ENCODE assay signal across 35 mouse cellular contexts in genomic region chr9:51906938-51907337, GRCm38 (mm10).
"Had no signal": no experiment of that assay in that cellular context is flagged by ENCODE, and none has a peak within 500 bp of the region (broad histone marks: within the 10 kb centered on the region; RNA-seq: fewer than 3 reads in every experiment).

No protein-coding gene starts in this region.

- H3K27ac ChIP-seq: heart, adult 2 months; heart, embryonic 10.5 days; heart, embryonic 13.5 days; heart, embryonic 15.5 days; hindbrain, embryonic 10.5 days; hindbrain, embryonic 12.5 days; hindbrain, embryonic 13.5 days; hindbrain, embryonic 14.5 days; hindbrain, embryonic 15.5 days; hindbrain, postnatal 0 days; intestine, embryonic 15.5 days; kidney, embryonic 15.5 days; kidney, postnatal 0 days; layer of hippocampus, adult 2 months had no signal

- H3K4me3 ChIP-seq: heart, adult 2 months; heart, embryonic 10.5 days; heart, embryonic 12.5 days; heart, embryonic 13.5 days; heart, embryonic 15.5 days; hindbrain, embryonic 10.5 days; hindbrain, embryonic 12.5 days; hindbrain, embryonic 13.5 days; hindbrain, embryonic 15.5 days; intestine, embryonic 15.5 days; kidney, embryonic 15.5 days; layer of hippocampus, adult 2 months had no signal

- H3K4me1 ChIP-seq: hindbrain, embryonic 10.5 days; hindbrain, embryonic 12.5 days; hindbrain, embryonic 13.5 days; hindbrain, embryonic 15.5 days; intestine, embryonic 15.5 days had no signal

- H3K9me3 ChIP-seq: heart, embryonic 10.5 days; heart, embryonic 13.5 days; heart, embryonic 15.5 days; hindbrain, embryonic 10.5 days; hindbrain, embryonic 12.5 days; hindbrain, embryonic 13.5 days; hindbrain, embryonic 15.5 days; intestine, embryonic 15.5 days had no signal

- H3K9ac ChIP-seq: heart, embryonic 12.5 days; heart, embryonic 13.5 days; heart, embryonic 15.5 days; hindbrain, embryonic 12.5 days; hindbrain, embryonic 13.5 days; hindbrain, embryonic 14.5 days; hindbrain, embryonic 15.5 days; intestine, embryonic 15.5 days; kidney, embryonic 15.5 days had no signal

- H3K27me3 ChIP-seq: heart, embryonic 12.5 days; heart, embryonic 13.5 days; heart, embryonic 15.5 days; hindbrain, embryonic 12.5 days; hindbrain, embryonic 13.5 days; hindbrain, embryonic 15.5 days; intestine, embryonic 15.5 days; kidney, embryonic 15.5 days had no signal

- ATAC-seq: hindbrain, embryonic 16.5 days; hindbrain, postnatal 0 days; inflammation-experienced regulatory T-cells, adult 6 months; intestine, embryonic 15.5 days; intestine, embryonic 16.5 days; intestine, postnatal 0 days had no signal

- H3K36me3 ChIP-seq: heart, embryonic 10.5 days; heart, embryonic 12.5 days; heart, embryonic 13.5 days; heart, embryonic 15.5 days; hindbrain, embryonic 10.5 days; hindbrain, embryonic 12.5 days; hindbrain, embryonic 13.5 days; hindbrain, embryonic 15.5 days; intestine, embryonic 15.5 days; kidney, embryonic 15.5 days had no signal

- DNase-seq: heart, adult 2 months; heart, postnatal 10 days; heart, postnatal 14 days; heart, postnatal 36 days; heart, postnatal 4 days; kidney, adult 11 months; kidney, adult 18-20 months; kidney, adult 2 months; kidney, adult 8-10 months; kidney, adult 9 months; kidney, postnatal 10 days; kidney, postnatal 14 days; kidney, postnatal 25 days; kidney, postnatal 36 days; kidney, postnatal 4 days; layer of hippocampus, adult 9-11 months had no signal

- H3K4me2 ChIP-seq: heart, embryonic 11.5 days; heart, embryonic 12.5 days; heart, embryonic 13.5 days; heart, embryonic 15.5 days; hindbrain, embryonic 12.5 days; hindbrain, embryonic 13.5 days; hindbrain, embryonic 14.5 days; hindbrain, embryonic 15.5 days; intestine, embryonic 15.5 days; kidney, embryonic 15.5 days had no signal
